8 mouse cellular contexts compared by ENCODE assay signal in the genomic region with DNA sequence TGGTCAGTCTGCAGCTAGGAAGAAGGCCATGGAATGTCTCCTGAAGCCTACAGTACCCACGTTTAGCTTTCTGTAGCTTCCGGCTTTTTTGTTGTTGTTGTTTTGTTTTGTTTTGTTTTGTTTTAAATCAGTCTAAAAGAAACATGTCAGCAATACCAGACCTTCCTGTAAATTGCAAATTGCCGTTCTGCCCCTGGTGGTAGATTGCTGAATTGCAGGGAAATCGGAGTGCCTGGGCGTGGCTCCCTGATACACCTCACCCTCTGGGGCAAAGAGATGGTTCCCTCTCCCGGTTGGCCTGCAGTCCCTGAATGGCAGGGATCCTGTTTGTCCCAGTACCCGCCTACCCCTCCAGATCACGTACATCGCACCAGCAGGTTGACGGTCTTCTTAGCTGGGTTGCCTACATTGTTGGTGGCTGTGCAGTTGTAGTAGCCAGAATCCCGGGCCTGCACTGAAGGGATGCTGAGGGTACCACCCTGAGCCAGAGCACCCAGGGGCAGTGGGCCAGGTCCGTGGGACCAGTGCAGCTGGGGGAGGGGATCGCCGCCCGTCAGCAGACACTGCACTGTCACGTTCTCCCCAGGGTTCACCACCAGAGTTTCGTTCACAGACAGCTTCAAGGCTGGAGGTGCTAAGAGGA.
A peak's percentile ranks its signal among the peaks of the same experiment; 100 is the strongest.
DNase-seq lines count a peak whose midpoint lies in the region; ATAC-seq lines count a peak whose summit lies in the region.

No protein-coding gene starts in this region.

- DNase-seq in ES-CJ7 (ENCODE audit: low read depth, low spot score) = peak; percentile 88
- DNase-seq in adrenal gland, adult 2 months = peak; percentile 57
- DNase-seq in embryo, embryonic 11 days = peak; percentile 69
- peak; percentile 62 to 67 for DNase-seq in layer of hippocampus, postnatal 36 days
- peak; percentile 75 for DNase-seq in right cerebral cortex, postnatal 4 days

- peak; percentile 60 to 76 for ATAC-seq in hematopoietic stem cell, adult 5-6 weeks (replicated peaks in 1 of 2; ENCODE audit: insufficient read depth in 1 of 2, low FRiP score in 2 of 2, low TSS enrichment in 1 of 2, low read depth in 1 of 2, poor library complexity in 2 of 2, severe bottlenecking in 2 of 2)
- peak; percentile 82 for ATAC-seq in megakaryocyte, adult 5-6 weeks (ENCODE audit: poor library complexity, severe bottlenecking)
- ATAC-seq in activated CD4-positive, CD25-positive, alpha-beta regulatory T cell, adult 4 months = no peak
